Mouse (Mus musculus): ENCODE data around the gene Hbs1l.
A peak's percentile ranks its signal among the peaks of the same experiment; 100 is the strongest.

The Hbs1l gene

GRCm38 (mm10) chr10:21401259-21401658 is 105.5 kb downstream of the Hbs1l start:
- no peak for DNase-seq (ENCODE audit: low spot score)

- DNase-seq (ENCODE audit: low spot score) = no peak
Observed at GRCm38 (mm10) chr10:21404822-21405221, 109.0 kb downstream of the Hbs1l start.

- no peak for DNase-seq (ENCODE audit: low spot score)
Observed at GRCm38 (mm10) chr10:21405707-21406534, 110.1 kb downstream of the Hbs1l start.

- DNase-seq (ENCODE audit: low spot score) = no peak
Observed at GRCm38 (mm10) chr10:21410711-21411110, 114.9 kb downstream of the Hbs1l start.

- no peak for DNase-seq (ENCODE audit: low spot score)
Observed at GRCm38 (mm10) chr10:21411621-21412205, 115.9 kb downstream of the Hbs1l start.

- DNase-seq (ENCODE audit: low spot score) = no peak
Observed at GRCm38 (mm10) chr10:21415031-21415430, 119.3 kb downstream of the Hbs1l start.

- peak; percentile 6 for DNase-seq (ENCODE audit: low spot score)
Observed at GRCm38 (mm10) chr10:21416184-21416583, 120.4 kb downstream of the Hbs1l start.
